Mouse (Mus musculus) C2C12 (cell line): ENCODE measurements around the gene Hmx2. TPM values are rescaled to one million over a fixed set of nuclear protein-coding genes. Genes with fewer than 3 reads are reported as not detected.

Source experiments
- H3K27me3 ChIP-seq: one replicate; pipeline ENCODE4 v1.6.1; 2011; ENCODE audit not compliant: control insufficient read depth, insufficient read depth, insufficient read length
- H3K36me3 ChIP-seq: one replicate; pipeline ENCODE4 v1.6.1; 2011; ENCODE audit not compliant: control insufficient read depth, insufficient read depth
- H3K4me3 ChIP-seq: one replicate; pipeline ENCODE4 v1.5.1; 2011; ENCODE audit warnings: mild to moderate bottlenecking, control low read depth; ENCODE audit not compliant: poor library complexity, insufficient read depth, severe bottlenecking
- H3K79me2 ChIP-seq: one replicate; pipeline ENCODE4 v1.6.1; 2011; ENCODE audit not compliant: control insufficient read depth, insufficient read depth
- H3K79me3 ChIP-seq: one replicate; pipeline ENCODE4 v1.6.1; 2011; ENCODE audit warnings: low read depth, control low read depth
- H3ac ChIP-seq: one replicate; pipeline ENCODE3; 2011; ENCODE audit warnings: low read depth; ENCODE audit not compliant: control insufficient read depth, insufficient read length
- CEBPB ChIP-seq: IDR thresholded peaks from one replicate; pipeline ENCODE4 v1.6.1; 2011; ENCODE audit warnings: low read depth, mild to moderate bottlenecking, control low read depth, moderate library complexity
- CTCF ChIP-seq: IDR thresholded peaks from one replicate; pipeline ENCODE4 v1.5.1; 2011; ENCODE audit not compliant: control insufficient read depth, insufficient read depth, insufficient read length
- FOSL1 ChIP-seq: IDR thresholded peaks from one replicate; pipeline ENCODE4 v1.8.0; 2011; ENCODE audit warnings: mild to moderate bottlenecking, low read length; ENCODE audit not compliant: poor library complexity, insufficient read depth, severe bottlenecking
- MAX ChIP-seq: IDR thresholded peaks from one replicate; pipeline ENCODE4 v1.6.1; 2011; ENCODE audit warnings: mild to moderate bottlenecking, control low read depth
- MYOD1 ChIP-seq: IDR thresholded peaks from one replicate; pipeline ENCODE4 v1.6.1; 2011; ENCODE audit warnings: low read depth; ENCODE audit not compliant: control insufficient read depth, insufficient read length
- MYOG ChIP-seq: IDR thresholded peaks from one replicate; pipeline ENCODE4 v1.6.1; 2011; ENCODE audit not compliant: control insufficient read depth, insufficient read length; ENCODE audit errors: extremely low read depth
- USF1 ChIP-seq: IDR thresholded peaks from one replicate; pipeline ENCODE4 v1.6.1; 2011; ENCODE audit warnings: low read depth, mild to moderate bottlenecking, control low read depth, moderate library complexity
- polyA plus RNA-seq: library from polyadenylated mRNA; unstranded; fragments of >200 nt; fragmentation: generic; extraction: Trizol; gene quantifications from one replicate; pipeline ENCODE4 v1.2.1, GENCODE M21; 2012; ENCODE audit warnings: missing spikeins

Hmx2 gene
- polyA plus RNA-seq, 1 experiment, result 2.2 TPM

DNA sequence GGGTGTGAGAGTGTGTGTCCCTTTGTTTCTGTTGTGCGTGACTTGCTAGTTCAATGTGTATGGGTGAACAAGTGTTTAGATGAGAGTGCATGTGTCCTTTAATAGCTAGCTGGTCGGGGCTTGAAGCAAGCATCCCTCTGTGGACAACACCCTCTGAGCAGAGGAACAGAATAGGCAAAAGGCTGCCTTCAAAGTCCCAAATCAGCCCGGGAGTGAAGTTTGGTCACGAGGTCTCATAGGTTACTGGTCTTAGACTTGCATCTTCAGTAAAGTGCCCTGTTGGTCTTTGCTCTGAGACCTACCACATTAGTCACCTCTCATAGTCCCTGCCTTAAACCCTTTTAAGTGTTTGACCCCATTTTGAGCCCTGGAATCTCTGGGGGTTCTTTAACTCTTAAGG is 2.9 kb downstream of the Hmx2 start:
- H3K79me2 ChIP-seq, result no peaks in the 10 kb centered on the region
- peaks cover 68% of the 10 kb centered on the region for H3K27me3 ChIP-seq
- H3K36me3 ChIP-seq, result no peaks in the 10 kb centered on the region
- no peak for TF ChIP-seq CTCF
- no peak overlapping the region for H3K4me3 ChIP-seq
- H3ac ChIP-seq, result no peak overlapping the region
- H3K79me3 ChIP-seq, result no peaks in the 10 kb centered on the region

DNA sequence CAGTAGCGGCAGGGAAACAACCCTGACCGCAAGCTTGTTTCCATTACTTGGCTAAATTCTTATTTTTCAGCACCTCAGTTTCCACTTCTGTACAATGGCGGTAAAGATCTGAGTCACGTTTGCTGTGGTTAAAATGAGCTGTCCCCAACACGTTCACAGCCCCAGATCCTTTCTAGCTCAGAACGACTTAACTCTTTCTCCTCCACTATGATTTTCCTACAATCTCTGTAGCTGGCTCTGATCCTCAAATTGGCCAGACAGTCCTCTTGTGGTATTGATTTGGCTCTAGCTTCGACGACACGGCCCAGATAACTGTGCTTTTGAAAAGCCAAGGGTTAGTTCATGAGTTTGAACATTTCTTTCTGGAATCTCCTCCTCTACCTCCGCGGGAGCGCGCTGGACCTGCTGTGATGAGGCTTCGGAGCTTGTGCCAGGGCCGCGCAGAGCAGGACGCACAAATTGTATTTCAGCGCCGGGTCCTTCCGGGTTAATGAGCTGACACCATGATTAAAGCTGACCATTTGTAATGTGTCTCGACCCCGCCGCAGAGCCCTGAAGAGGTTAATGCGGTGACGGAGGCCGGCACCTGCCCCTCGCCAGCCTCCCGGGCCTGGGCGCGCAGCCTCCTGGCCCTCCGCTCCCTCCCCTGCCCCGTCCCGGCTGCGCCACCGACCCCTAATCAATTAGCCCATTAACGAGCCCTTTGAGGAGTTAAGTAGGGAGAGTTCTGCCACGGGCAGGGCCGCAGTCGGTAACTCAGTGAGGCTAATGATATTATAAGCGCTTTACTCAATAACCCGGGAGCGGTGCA is 3.6 kb downstream of the Hmx2 start:
- TF ChIP-seq MAX, result no peak
- TF ChIP-seq USF1, result no peak
- no peak for TF ChIP-seq CEBPB
- TF ChIP-seq MYOG, result no peak
- TF ChIP-seq FOSL1, result no peak
- no peak for TF ChIP-seq MYOD1
- no peak for TF ChIP-seq CTCF
- Histone ChIP-seq H3ac (no peak overlapping the region), H3K27me3 (peaks cover 63% of the 10 kb centered on the region), H3K4me3 (no peak overlapping the region), H3K79me2 (no peaks in the 10 kb centered on the region), H3K79me3 (no peaks in the 10 kb centered on the region), H3K36me3 (no peaks in the 10 kb centered on the region)

DNA sequence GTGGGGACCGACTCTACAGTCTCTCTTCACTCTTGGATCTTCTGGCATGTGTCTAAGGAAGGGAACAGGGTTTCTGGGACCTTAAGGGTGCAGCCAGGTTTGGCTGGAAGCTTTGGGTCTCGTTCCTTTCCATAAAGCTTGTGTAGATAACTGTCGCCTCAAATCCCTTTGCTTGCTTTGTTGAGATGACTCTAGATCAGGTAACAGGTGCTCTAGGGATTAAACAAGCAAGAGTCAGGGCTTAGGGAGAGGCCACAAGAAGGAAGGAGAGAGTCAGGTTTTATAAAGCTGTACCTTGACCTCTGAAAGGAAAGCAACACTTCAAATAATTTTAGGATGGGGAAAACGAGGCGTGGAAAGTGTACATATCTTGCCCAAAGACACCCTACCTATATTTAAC is 4.2 kb downstream of the Hmx2 start:
- H3ac ChIP-seq, result no peak overlapping the region
- no peak for TF ChIP-seq MYOD1
- no peak for TF ChIP-seq USF1
- no peak for TF ChIP-seq FOSL1
- no peak for TF ChIP-seq MYOG
- TF ChIP-seq CTCF, result no peak
- TF ChIP-seq MAX, result no peak
- TF ChIP-seq CEBPB, result no peak
- H3K36me3 ChIP-seq, result no peaks in the 10 kb centered on the region
- no peaks in the 10 kb centered on the region for H3K79me3 ChIP-seq
- H3K4me3 ChIP-seq, result no peak overlapping the region
- peaks cover 56% of the 10 kb centered on the region for H3K27me3 ChIP-seq
- no peaks in the 10 kb centered on the region for H3K79me2 ChIP-seq

GRCm38 (mm10) chr7:131553771-131554175 is 5.2 kb downstream of the Hmx2 start:
- Histone ChIP-seq H3K79me3 (no peaks in the 10 kb centered on the region), H3K27me3 (peaks cover 47% of the 10 kb centered on the region), H3K36me3 (no peaks in the 10 kb centered on the region), H3K4me3 (peak overlapping the region; percentile 34), H3ac (peak overlapping the region; percentile 53), H3K79me2 (no peaks in the 10 kb centered on the region)
- TF ChIP-seq MAX (peak; percentile 23), FOSL1 (no peak), CEBPB (no peak), CTCF (no peak), USF1 (no peak)

- Histone ChIP-seq H3ac (peak overlapping the region; percentile 83), H3K79me3 (no peaks in the 10 kb centered on the region), H3K79me2 (no peaks in the 10 kb centered on the region), H3K36me3 (no peaks in the 10 kb centered on the region), H3K27me3 (peaks cover 40% of the 10 kb centered on the region), H3K4me3 (peak overlapping the region; percentile 34)
- TF ChIP-seq FOSL1 (no peak), MYOD1 (no peak)
Observed at GRCm38 (mm10) chr7:131554341-131555180, 6.0 kb downstream of the Hmx2 start.
